Mouse (Mus musculus) adrenal gland, postnatal 14 days (tissue): ENCODE results near the gene Dcun1d5. TPM values are rescaled to one million over a fixed set of nuclear protein-coding genes. Genes with fewer than 3 reads are reported as not detected.

Experiments used
- total RNA-seq: library from RNA; stranded (reverse); gene quantifications from 2 replicates; pipeline ENCODE4 v1.2.3, GENCODE M21; 2021

The Dcun1d5 gene
- total RNA-seq, 1 experiment from 2014 or later, result 84.4 TPM

Other genes with a start within 250 kb of the Dcun1d5 start
- 13.0 and 14.7 TPM in 2 replicates for gene Dync2h1, start 74 bp upstream of the Dcun1d5 start, total RNA-seq
- gene Mmp13, start 88.0 kb downstream of the Dcun1d5 start, total RNA-seq, result 0.19 TPM in 2 replicates
- gene Mmp12, start 159.9 kb downstream of the Dcun1d5 start, total RNA-seq, result 0.75 and 0.78 TPM in 2 replicates
- not detected in 2 replicates for gene Mmp1b, start 203.5 kb downstream of the Dcun1d5 start, total RNA-seq